Mouse (Mus musculus) adrenal gland, postnatal 25 days (tissue): ENCODE results near the gene Ncoa5. TPM values are rescaled to one million over a fixed set of nuclear protein-coding genes. Genes with fewer than 3 reads are reported as not detected.
A peak's percentile ranks its signal among the peaks of the same experiment; 100 is the strongest.

Experiments
- DNase-seq: peaks from one replicate; pipeline ENCODE4 v3.0.0; 2021; ENCODE audit warnings: mixed read lengths
- long read RNA-seq: library from polyadenylated mRNA; stranded (forward); transcript quantifications from one replicate; pipeline ENCODE4 v2.0.0, GENCODE M21; 2021
- total RNA-seq: library from RNA; stranded (reverse); gene quantifications from 2 replicates; pipeline ENCODE4 v1.2.3, GENCODE M21; 2021

Ncoa5 gene
- 34.1 and 46.2 TPM in 2 replicates for total RNA-seq
- long read RNA-seq, transcript Ncoa5-201 (8 exons, 3,179 nt), result major isoform, 9 of 35 reads
- long read RNA-seq, partial matches to known transcripts, result 16 of 35 reads
- long read RNA-seq, other reads (novel, unspliced or antisense), result 6 of 35 reads

DNA sequence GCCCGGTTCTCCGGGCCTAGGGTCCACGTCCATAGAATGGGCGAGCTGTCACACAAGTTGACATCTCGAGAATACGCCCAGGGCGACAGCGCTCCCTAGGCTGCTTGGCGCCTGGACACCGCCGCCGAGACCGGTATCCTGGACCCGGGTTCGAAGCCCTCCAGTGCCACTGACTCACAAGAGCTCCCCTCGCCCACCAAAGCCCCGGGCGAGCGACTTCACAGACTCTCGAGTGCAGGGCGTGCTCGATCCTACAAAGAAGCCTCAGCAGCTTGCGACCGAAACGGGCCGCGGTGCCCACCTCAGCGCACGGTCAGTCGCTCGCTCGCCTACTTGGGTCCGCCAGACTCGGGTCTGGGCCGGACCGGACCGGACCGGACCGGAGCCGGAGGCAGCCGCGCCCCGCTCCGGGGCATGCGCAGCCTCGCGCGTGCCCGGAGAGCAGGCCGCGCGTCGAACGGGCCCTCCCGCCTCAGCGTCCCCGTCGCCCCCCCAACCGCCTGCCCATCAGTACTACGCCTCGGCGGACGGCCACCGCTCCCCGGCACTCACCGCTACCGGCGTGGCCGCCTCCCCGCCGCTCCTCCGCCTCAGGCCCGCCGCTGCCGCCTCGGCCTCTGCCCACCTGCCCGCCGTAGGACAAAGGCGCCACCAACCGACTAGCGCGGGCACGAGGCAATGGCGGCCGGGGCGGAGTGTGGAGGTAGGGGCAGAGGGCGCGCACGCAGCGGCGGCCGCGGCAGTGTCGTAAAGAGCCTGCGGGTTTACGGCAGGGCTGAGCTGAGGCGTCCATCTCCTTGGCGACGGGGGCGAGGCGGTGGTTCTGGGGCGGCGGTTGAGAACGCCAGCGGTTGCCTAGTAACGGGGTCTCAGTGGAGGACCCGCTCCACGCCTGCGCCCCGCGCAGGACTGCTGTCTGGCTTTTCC, at the start of gene Ncoa5:
TSS of gene Ncoa5 (minus strand) at position 737 of the 927 bp plus-strand sequence.
- DNase-seq, result peak; percentile 98

DNA sequence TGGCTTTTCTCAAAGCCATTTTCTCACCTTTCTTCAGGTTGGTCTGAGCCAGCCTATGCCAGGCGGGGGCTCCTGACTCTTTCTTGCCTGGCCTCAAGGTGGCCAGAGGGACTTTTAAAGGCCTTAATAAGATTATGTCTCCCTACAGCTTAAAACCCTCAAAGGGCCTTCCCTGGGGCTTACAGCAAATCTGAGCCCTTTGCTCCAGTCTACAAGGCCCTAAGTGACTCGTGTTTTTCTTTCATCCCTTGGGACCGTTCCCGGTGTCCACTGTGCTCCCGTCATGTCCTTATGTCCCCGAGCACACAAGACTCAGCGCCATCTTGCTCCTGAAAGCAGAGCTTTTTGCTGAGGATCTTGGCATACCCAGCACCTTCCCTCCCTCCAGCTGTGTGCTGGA, 46.6 kb upstream of the Ncoa5 start:
- DNase-seq, result no peak

DNA sequence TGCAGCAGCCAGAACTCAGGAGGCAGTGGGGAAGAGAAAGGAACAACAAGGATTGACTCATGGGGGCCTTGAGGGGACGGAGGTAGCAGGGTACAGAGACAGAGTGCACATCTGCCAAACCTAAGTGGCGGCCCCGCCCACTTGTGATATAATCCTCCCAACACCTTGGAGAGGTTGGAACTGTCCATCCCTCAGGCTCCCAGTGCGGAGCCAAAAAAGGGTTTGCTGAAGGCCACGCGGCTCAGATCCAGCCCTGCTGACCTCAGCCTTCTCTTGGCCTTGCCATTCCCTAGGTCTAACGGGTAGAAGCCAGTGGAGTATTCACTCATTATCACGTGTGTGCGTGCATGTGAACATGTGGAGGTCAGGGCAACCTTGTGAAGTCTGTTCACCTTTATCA, 46.0 kb upstream of the Ncoa5 start:
- DNase-seq, result peak; percentile 37

DNA sequence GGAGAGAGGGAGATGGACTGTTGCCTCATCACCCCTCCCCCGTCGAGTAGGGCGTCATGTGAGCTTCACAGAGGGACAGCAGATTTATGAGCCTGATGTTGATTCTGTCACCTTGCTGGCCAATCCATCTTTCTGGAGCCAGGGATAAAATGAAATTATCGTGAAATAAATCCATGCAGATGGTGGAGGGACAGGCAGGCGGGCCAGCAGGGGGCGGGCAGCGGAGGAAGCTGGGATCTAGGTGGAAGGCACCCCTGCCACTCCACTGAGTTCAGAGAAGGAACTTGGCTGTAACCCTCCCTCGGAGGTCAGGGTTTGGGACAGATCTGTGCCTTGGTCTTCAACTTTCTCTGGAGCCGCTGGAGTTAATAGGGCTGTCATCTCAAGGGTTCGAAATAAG, 43.9 kb upstream of the Ncoa5 start:
- DNase-seq, result peak; percentile 58

DNA sequence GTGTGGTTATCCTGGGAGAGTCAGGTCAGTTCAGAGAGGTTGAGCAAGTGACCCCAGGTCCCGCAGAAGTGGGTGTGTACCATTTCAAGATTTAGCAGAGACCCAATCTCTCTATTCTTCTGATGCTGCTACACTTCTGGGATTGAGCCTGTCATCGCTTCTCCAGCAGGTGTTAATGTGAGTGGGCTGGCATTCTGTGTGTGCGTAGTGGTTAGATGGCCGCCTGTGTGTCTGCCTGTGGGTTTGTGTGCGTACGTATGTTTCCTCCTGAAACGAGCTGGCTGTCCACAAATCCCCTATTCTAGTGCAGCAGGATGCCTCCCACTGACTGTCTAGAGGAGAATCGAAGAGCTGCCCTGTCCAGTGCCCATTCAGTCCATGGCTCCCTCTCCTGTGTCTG, 43.4 kb upstream of the Ncoa5 start:
- DNase-seq, result no peak

DNA sequence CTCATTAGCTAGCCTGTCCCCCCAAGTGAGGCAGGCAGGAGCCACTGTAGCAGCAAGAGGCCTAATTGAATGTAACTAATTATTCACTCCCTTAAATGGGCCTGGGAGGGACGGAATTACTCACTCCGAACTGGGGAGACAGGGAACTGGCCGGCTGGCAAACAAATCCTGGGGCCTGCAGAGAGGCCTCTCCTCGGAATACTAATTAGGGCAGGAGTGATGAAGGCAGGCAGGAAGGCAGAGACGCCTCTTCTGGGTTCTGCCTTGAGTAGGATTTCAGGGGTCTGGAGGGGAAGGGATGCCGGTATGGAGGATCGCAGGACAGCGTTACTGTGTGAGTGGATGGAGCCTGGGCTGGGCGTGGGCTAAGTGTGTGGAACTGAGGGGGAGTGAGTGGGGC, 42.4 kb upstream of the Ncoa5 start:
- no peak for DNase-seq

DNA sequence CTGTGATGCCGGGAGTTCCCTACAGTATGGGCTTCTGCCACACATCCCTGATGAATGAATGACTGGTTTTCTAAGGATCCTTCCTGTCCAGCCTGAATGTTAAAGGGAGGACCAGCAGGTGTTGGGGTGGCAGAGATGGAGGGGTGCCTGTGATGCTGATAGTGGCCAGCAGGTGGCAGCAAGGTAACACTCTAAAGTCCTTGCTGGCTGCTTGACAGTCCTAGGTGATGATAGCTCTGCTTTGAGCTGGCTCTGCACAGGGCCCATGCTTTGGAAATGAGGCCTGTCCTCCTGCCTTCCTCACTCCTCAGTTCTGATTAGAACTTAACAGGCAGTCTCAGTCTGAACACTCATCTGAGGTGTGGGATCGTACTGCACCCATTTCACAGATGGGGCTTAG, 40.3 kb upstream of the Ncoa5 start:
- peak; percentile 82 for DNase-seq

DNA sequence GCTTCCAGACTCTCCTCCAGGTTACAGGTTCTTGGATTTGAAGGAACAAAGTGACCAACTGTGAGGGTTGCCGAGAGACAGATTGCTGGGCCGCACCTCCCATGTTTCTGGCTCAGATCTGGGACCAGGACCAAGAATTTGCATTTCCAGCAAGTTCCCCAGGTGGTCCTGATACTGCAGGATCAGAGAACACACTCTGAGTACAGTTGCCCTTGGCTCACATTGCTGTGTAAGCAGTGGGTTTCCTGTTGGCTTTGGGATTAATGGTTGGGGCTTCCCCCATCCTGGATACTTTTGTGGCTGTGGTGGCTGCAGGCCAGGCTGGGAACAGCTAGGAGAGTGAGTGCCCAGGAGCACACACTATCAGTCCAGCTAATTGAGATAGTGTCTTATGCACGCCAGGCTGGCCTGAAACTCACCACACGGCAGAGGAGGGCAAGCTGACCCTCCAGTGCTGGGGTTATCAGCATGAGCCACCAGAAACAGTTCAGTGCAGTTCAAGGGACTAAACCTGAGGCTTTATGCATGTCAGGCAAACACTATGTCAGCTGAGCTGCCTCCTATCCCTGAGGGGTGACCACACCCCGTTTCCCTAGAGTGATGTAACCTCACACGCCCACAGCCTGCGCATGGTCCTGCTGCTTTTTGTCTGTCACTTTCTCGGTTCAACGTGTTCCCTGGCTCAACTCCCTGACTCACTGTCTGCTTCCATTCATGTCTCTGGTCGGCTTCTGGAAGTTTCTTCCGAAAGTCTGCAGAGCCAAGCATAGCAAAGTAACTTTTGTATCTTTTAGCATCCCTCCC, 39.6 kb upstream of the Ncoa5 start:
- DNase-seq, result no peak

DNA sequence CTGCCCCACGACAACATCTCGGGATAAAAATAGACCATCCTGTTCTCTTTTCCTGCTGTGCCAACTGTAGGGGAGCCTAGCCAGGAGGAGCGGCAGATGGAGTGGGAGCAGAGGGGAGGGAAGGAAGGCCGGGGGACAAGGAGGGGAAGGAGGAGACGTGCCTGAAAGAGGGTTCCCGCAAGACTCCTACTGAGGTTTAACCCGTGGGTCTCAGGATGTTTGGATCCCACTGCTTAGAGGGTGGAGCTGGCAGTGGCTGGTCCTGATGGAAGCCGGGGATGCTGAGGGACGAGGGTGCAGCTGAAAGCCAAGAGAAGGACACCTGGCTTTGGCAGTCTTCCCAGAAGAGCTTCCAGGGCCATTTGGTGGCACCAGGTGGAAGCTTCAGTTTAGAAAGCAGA, 38.7 kb upstream of the Ncoa5 start:
- no peak for DNase-seq

DNA sequence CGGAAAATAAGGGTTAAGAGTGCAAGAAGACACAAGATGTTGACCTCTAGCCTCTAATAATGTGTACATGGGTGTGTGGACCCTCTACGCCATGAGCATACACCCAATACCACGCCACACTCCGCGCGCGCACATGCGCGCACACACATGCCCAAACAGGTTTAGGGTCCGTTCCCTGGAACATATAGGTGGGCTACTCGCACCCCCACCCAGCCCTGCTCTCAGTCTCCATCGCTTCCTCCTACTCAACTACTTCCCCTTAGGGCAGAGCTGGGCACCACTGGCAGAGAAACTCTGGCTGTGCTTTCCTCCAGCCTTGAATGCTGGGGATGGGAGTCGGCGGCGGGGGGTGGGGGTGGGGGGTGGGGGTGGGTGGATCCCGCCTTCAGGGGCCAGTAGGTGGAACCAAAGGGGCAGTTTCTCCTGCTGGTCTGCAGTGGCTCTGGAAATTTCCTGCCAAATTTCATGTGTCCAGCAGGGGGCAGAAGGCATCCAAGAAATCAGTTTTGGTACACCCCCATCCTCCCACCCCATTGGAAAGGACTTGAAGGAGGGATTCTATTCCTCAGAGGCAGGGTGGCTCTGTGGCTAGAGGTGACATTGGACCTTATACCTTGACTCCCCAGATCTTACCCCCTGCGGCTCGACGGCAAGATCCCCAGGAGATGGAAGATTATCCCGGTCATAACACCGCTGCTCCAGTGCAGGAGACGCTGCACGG, 35.6 kb upstream of the Ncoa5 start:
- DNase-seq, result peak; percentile 58

DNA sequence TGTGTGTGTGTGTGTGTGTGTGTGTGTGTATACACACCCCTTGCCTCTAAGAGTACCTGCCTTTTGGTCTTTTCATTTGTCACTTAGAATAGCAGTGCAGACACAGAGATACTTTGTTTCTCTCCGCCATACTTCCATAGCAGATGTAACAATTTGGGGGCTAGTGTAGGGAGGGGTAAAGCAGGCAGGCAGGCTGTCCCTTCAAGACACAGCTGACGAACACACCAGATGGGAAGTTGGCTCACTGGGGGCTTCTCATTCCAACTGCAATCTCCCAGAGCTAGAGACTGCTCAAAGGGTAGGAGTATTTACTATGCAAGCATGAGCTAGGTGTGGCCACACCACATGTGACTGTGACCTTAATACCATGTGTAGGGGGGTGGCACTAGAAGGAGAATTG, 34.1 kb upstream of the Ncoa5 start:
- DNase-seq, result no peak

DNA sequence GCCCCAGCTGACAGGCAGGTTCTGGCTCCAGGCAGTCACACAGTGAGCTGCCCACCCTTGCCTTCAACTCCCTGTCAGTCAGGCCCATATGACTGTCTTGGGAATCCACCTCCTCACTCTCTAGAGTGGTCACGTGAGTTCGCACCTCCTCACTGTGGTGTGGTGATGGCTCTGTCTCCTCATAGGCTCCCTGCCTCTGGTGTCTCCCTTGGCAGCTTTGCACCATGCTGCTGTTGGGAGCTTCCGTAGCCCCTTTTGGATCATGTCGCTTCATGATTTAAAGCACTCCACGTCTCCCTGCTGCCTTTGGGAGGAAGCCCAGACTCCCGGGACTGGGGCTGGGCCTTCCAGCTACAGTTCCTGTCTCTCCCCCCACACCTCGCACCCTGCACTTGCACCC, 29.8 kb upstream of the Ncoa5 start:
- no peak for DNase-seq

DNA sequence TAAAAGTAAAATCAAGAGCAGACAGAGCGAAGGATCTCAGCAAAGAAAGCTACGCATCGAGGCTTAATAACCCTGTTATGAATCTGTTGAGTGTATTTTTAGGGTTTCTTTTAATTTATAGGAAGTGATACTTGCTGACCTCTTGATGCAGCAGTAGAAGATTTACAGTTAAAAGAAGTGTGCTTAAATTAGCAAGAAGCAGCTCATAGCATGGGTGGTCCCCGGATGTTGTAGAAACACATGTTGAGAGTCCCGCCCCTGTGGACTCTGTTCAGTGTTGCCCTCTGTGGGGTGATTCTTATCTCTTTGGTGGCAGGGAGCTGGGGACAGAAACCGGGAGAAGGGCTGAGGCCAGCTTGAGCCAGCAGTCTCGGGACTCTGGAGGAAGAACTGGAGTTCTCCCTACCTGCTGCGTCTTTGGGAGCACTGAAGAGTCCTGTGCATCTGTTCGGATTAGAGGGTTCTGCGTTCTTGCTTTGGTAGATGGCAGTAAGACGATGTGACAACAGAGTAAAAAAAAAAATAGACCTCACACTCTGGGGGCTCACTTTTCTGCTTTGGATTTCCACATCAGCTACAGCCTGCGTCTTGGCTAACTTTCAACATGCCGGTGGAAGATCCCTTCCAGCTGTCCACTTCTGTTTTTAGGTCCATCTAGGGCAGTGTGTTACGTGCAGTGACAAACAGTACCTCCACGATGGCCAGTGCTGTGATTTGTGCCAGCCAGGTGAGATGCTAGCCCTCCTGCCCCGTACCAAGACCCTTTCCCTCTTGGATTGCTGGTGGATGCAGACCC, 27.2 kb upstream of the Ncoa5 start:
- no peak for DNase-seq

DNA sequence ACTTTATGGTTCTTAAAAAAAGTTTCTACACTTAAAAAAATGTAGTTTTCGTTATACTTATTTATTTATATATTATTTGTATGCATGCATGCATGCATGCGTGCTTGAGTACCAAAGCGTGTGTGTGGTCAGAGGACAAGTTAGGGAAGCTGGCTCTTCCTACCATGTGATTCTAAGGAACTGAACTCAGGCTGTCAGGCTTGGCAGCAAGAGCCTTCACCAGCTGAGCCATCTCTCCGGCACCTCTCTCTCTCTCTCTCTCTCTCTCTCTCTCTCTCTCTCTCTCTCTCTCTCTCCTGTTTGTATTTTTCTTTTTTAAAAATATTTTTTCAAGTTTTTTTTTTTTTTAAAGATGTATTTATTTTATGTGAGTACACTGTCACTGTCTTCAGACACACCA, 25.3 kb upstream of the Ncoa5 start:
- no peak for DNase-seq

DNA sequence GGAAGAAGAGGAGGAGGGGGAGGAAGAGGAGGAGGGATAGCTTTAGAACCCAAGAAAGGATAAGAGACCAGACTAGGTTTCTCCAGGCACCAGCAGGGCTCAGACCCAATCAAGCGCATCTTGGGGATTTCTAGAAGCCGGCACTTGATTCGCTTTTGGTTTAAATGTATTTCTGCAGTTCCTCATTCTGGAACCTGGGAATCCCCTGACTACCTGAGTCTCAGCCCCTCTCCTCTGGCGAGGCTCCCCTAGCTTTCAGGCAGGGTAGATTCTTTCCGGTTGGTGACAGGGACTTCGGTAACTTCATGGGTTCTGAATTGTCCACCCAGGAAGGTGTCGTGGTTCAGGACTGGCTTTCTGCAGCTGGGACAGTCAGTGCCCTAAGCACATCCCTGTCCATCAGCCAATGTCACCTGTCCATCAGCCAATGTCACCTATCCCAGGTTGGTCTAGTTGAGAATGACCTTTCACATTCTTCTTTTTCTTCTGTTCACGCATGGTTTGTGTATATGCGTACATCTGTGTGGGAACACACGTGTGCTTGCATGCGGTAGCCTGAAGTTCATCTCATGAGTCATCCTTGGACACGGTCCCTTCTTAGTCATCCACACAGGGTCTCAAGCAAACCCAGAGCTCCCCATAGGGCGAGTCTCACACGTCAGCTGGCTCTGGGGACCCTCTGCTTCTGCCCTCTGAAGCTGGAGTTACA, 21.9 kb upstream of the Ncoa5 start:
- DNase-seq, result no peak

DNA sequence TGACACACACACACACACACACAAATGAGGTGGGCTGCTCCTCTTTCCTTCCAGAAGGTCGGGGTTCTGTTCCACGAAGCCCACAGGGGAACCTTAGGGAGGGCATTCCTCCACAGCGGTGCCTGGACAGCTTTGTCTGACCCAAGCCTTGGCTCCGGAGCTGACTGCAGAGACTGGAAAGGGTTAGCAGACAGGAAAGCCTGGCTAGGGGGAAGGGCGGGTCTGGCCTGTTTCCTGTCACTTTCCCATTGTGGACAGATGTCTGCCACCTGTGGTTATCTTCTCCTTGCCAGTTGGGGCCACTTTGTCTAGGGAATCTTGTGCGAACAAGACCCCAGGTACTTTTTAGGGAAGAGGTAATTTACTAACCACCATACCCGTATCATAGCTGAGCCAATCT, 21.2 kb upstream of the Ncoa5 start:
- DNase-seq, result no peak

DNA sequence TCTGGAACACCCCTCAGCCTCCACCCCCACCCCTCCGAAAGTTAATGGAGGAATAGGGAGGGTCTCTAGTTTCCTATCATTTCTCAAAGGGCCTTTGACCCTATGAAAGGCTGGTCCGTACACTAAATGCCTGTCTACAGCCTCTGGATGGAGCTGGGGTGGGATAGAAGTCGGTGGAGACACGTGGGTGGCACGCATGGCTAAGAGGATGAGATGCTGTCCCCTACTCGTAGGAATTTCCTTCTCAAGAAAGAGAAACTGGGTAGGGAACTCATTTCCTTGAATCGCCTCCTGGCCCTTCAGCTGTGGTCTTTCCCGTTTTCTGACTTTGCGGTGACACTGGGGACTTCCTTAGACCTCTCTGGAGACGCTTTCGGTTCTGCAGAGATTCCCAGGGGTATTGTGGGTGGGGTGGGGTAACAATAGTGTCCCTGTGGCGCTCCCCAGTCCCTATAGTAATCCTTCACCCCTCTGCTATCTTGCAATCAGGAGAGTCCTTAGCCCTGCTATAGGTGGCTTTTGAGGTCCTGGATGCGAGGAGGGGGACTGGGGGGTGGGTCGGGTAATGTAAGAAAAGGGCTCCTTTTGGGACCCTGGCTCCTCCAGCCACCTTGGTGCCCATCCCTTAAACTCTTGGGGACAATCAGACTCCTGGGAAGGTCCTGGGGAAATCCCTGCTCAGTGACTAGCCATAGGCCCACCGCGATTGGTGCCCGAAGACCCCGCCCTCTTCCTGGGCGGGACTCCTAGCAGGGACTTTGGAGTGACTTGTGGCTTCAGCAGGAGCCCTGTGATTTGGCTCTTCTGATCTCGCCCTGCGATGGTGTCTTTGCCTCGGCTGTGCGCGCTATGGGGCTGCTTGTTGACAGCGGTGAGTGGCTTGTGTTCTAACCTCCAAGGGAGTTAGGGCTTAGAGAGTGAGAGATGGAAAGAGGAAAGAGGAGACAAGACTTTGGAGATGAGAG, 20.5 kb upstream of the Ncoa5 start, which contains the start of gene Cd40:
TSS of gene Cd40 (plus strand) at position 740 of the 965 bp plus-strand sequence.
- DNase-seq, result peak; percentile 68

DNA sequence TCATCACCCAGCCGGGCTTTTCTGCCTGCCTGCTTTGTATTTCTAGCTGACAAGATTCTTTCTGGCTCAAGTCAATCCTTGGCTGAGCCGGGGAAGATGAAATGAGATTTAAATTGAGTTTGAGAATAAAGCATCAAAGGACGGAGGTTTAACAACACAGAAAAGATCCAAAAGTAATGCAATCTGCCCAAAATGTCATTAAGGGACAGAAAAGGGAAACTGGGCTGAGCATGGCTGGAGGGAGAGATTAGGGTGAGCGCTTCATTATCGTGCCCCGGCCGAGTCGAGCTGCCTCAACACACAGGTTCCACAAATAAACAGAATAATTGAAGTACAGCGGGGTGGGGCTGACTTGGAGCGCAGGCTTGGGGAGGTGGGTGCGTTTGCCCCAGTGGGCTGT, 16.9 kb upstream of the Ncoa5 start:
- no peak for DNase-seq

DNA sequence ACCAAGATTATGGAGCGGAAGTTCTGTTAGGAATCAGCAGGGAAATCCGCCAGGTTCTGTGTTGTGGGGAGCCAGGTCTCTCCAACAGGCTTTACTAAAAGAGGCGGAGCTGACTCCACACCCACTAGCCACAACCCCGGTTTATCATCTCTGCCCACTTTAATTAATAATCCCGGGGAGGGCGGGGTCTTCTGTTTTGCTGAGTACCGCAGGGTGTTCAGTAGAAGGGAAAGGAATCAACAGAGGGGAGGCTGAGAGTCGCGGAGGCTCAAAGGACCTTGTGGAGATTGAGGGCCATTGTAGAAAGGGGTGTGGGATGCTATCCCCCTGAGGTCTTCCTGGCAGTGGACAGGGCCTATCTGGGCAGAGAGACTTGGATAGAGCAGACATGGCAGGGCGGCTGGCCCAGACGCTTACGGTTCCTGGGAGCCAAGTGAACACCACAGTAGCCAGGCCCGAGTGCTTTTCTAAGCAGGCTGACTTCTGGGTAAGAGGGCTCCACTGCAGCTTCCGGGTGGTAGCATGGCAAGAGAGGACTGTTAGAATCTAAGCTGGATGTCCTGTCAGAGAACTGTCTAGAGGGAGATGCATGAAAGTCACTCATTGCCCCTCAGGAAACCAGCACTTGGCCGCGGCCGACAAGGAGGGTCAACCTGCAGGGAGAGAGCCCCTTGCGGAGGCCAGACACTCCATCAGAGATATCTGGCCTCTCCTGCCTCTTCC, 16.3 kb upstream of the Ncoa5 start:
- no peak for DNase-seq
